Mouse (Mus musculus): Measurements from ENCODE around the gene Alg10b. TPM values are rescaled to one million over a fixed set of nuclear protein-coding genes. Genes with fewer than 3 reads are reported as not detected.

Alg10b gene
- polyA plus RNA-seq, 1 experiment from 2014 or later: 24.4 TPM

GRCm38 (mm10) chr15:90244081-90244480, 20.0 kb downstream of the Alg10b start:
- Histone ChIP-seq H3K27me3 (replicated peaks; ENCODE audit: control insufficient read depth, insufficient read depth, low read length) (no peaks in the 10 kb centered on the region), H3K27ac (ENCODE audit: low read length) (no peak overlapping the region), H3K9me3 (ENCODE audit: control insufficient read depth, low read length) (no peaks in the 10 kb centered on the region), H3K36me3 (ENCODE audit: control insufficient read depth, insufficient read depth, low read length) (no peaks in the 10 kb centered on the region), H3K4me3 (ENCODE audit: low read length) (no peak overlapping the region), H3K9ac (ENCODE audit: low read depth, low read length) (no peak overlapping the region), H3K4me2 (ENCODE audit: low read depth, low read length) (no peak overlapping the region), H3K4me1 (ENCODE audit: control insufficient read depth, insufficient read depth, low read length) (no peaks in the 10 kb centered on the region)
- 87% methylated on average over 5 of the region's 5 CpGs for WGBS
- no peak for ATAC-seq

- H3K9me3 ChIP-seq (ENCODE audit: control insufficient read depth, low read length): no peaks in the 10 kb centered on the region
- no peak overlapping the region for H3K4me3 ChIP-seq (ENCODE audit: low read length)
- no peaks in the 10 kb centered on the region for H3K4me1 ChIP-seq (ENCODE audit: control insufficient read depth, insufficient read depth, low read length)
- no peaks in the 10 kb centered on the region for H3K27me3 ChIP-seq (replicated peaks; ENCODE audit: control insufficient read depth, insufficient read depth, low read length)
- no peaks in the 10 kb centered on the region for H3K36me3 ChIP-seq (ENCODE audit: control insufficient read depth, insufficient read depth, low read length)
- no peak overlapping the region for H3K4me2 ChIP-seq (ENCODE audit: low read depth, low read length)
- WGBS: 44% methylated on average over 3 of the region's 3 CpGs
- no peak overlapping the region for H3K27ac ChIP-seq (ENCODE audit: low read length)
- ATAC-seq: peak; percentile 50; the same call in 1 of the 2 replicates
- H3K9ac ChIP-seq (ENCODE audit: low read depth, low read length): no peak overlapping the region
Measured at GRCm38 (mm10) chr15:90249694-90250093, 25.6 kb downstream of the Alg10b start.

GRCm38 (mm10) chr15:90282876-90283275, 58.8 kb downstream of the Alg10b start:
- no peaks in the 10 kb centered on the region for H3K4me1 ChIP-seq (ENCODE audit: control insufficient read depth, insufficient read depth, low read length)
- WGBS: 90% methylated on average over 7 of the region's 7 CpGs
- H3K9me3 ChIP-seq (ENCODE audit: control insufficient read depth, low read length): no peaks in the 10 kb centered on the region
- H3K27ac ChIP-seq (ENCODE audit: low read length): no peak overlapping the region
- no peak overlapping the region for H3K4me2 ChIP-seq (ENCODE audit: low read depth, low read length)
- no peak for ATAC-seq
- no peaks in the 10 kb centered on the region for H3K27me3 ChIP-seq (replicated peaks; ENCODE audit: control insufficient read depth, insufficient read depth, low read length)
- H3K9ac ChIP-seq (ENCODE audit: low read depth, low read length): no peak overlapping the region
- no peaks in the 10 kb centered on the region for H3K36me3 ChIP-seq (ENCODE audit: control insufficient read depth, insufficient read depth, low read length)
- no peak overlapping the region for H3K4me3 ChIP-seq (ENCODE audit: low read length)

Small RNA genes within 50 kb of the gene (microRNA-seq; reads per million reads assigned to microRNA genes)
- gene Mir7648: not detected
